Mouse (Mus musculus): ENCODE data around the gene Bud23. TPM values are rescaled to one million over a fixed set of nuclear protein-coding genes. Genes with fewer than 3 reads are reported as not detected.

Bud23 gene
- polyA plus RNA-seq, 2 experiments: 101 to 107 TPM

DNA sequence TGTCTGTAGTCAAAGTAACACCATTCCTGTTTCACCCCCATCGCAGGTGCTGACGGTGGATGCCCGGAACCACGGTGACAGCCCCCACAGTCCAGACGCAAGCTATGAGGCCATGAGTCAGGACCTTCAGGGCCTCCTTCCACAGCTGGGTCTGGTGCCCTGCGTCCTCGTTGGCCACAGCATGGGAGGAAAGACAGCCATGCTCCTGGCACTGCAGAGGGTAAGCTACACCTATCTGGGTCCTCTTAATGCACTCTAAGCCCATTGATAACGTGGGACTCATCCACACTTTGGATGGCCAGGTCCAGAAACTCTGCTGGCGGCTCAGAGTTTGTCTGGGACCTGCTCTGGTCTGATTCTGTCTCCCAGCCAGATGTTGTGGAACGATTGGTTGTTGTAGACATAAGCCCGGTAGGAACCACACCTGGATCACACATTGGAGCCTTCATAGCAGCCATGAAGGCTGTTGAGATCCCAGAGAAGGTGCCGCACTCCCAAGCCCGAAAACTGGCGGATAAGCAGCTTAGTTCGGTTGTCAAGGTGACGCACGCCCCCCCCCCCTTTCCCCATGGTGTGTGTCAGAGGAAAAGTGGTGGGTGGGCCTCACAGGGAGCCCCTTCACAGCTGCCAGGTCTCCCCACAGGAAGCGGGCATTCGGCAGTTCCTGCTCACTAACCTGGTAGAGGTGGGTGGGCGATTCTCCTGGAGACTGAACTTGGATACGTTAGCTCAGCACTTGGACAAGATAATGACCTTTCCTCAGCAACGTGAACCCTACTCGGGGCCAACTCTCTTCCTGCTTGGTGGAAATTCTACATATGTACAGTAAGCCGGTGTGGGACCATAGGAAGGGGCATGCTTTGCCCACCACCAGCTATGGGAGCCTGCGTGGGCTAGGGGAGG, 53.7 kb downstream of the Bud23 start:
- no peaks in the 10 kb centered on the region for H3K27me3 ChIP-seq (ENCODE audit: control insufficient read depth, insufficient read depth, low read length)
- DNase-seq (ENCODE audit: low spot score) (no peak), ATAC-seq (ENCODE audit: low FRiP score, low read depth) (no peak)
- no peak overlapping the region for H3K4me2 ChIP-seq (replicated peaks; ENCODE audit: low read depth, low read length, severe bottlenecking)
- no peak overlapping the region for H3K27ac ChIP-seq (replicated peaks; ENCODE audit: low read depth, low read length)
- H3K9me3 ChIP-seq (ENCODE audit: control insufficient read depth, low read length): no peaks in the 10 kb centered on the region
- peaks cover 10% of the 10 kb centered on the region; the same call in 1 of the 2 replicates for H3K4me1 ChIP-seq (ENCODE audit: control insufficient read depth, insufficient read depth, low read length)
- H3K9ac ChIP-seq (ENCODE audit: low read depth, low read length, severe bottlenecking): no peak overlapping the region
- 90% methylated on average over 25 of the region's 25 CpGs for WGBS
- no peak overlapping the region for H3K4me3 ChIP-seq (replicated peaks; ENCODE audit: low read length)
- H3K36me3 ChIP-seq (ENCODE audit: control insufficient read depth, insufficient read depth, low read length): no peaks in the 10 kb centered on the region
- no peak for TF ChIP-seq POLR2A (IDR thresholded peaks at IDR 0.05; ENCODE audit: borderline replicate concordance, extremely low read depth, insufficient read depth, insufficient read length)

DNA sequence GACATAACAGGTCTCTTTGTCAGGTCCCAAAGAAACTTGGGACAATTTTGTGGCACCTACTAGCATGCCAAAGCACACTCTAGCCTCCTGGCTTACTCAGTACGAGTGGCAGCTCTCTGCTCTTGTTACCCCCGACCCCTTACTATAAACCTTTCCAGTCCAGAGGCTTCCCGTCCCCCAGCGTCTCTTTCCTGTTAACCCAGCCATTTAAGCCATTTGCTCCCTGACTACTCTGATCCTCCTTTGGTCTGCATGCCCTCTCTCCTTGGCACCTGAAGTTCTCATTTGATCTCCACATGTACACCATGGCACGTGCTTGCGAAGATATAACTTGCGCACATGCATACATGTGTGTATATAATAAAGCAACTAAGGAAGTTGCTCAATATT, 54.4 kb downstream of the Bud23 start:
- H3K9me3 ChIP-seq (ENCODE audit: control insufficient read depth, low read length): no peaks in the 10 kb centered on the region
- peak overlapping the region; percentile 51 for H3K4me3 ChIP-seq (replicated peaks; ENCODE audit: low read length)
- peaks cover 10% of the 10 kb centered on the region; the same call in 1 of the 2 replicates for H3K4me1 ChIP-seq (ENCODE audit: control insufficient read depth, insufficient read depth, low read length)
- H3K27me3 ChIP-seq (ENCODE audit: control insufficient read depth, insufficient read depth, low read length): no peaks in the 10 kb centered on the region
- WGBS: 48% methylated on average over 7 of the region's 7 CpGs
- peak overlapping the region; percentile 62 for H3K9ac ChIP-seq (ENCODE audit: low read depth, low read length, severe bottlenecking)
- DNase-seq (ENCODE audit: low spot score) (no peak), ATAC-seq (ENCODE audit: low FRiP score, low read depth) (no peak)
- H3K27ac ChIP-seq (replicated peaks; ENCODE audit: low read depth, low read length): no peak overlapping the region
- TF ChIP-seq POLR2A (IDR thresholded peaks at IDR 0.05; ENCODE audit: borderline replicate concordance, extremely low read depth, insufficient read depth, insufficient read length): no peak
- H3K4me2 ChIP-seq (replicated peaks; ENCODE audit: low read depth, low read length, severe bottlenecking): peak overlapping the region; percentile 70
- H3K36me3 ChIP-seq (ENCODE audit: control insufficient read depth, insufficient read depth, low read length): no peaks in the 10 kb centered on the region

DNA sequence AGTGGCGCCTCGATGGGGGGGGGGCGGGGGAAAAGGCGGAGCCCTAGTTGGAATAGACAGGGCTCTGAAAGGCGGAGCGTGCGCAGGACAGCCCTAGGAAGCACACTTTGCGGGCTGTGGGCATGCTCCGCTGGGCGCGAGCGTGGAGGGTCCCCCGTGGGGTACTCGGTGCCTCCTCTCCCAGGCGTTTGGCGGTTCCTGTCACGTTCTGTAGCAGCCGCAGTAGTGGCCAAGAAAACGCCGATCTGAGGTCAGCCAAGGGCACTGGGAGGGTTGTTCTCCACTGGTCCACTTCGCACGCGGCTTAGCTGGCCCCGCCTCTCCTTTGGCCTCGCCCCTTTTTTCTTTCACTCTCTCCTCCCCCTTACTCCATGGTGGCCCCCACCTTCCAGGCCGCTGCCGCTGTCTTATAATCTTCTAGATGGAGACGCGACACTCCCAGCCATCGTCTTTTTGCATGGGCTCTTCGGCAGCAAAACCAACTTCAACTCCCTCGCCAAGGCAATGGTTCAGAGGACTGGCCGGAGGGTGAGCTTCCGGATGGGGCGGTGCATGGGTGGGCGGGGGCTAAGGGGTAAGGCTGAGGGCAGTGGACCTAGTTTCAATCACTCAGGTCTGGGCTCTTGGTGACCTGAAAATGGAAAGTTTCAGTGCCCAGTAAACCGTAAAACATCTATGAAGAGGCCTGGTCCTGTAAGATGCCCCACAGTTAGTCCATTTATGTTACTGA, 55.0 kb downstream of the Bud23 start:
- H3K4me3 ChIP-seq (replicated peaks; ENCODE audit: low read length): peak overlapping the region; percentile 51
- H3K9me3 ChIP-seq (ENCODE audit: control insufficient read depth, low read length): no peaks in the 10 kb centered on the region
- under 1% methylated on average over 30 of the region's 37 CpGs for WGBS
- no peaks in the 10 kb centered on the region for H3K36me3 ChIP-seq (ENCODE audit: control insufficient read depth, insufficient read depth, low read length)
- H3K4me2 ChIP-seq (replicated peaks; ENCODE audit: low read depth, low read length, severe bottlenecking): peak overlapping the region; percentile 70
- H3K9ac ChIP-seq (ENCODE audit: low read depth, low read length, severe bottlenecking): peak overlapping the region; percentile 62
- H3K4me1 ChIP-seq (ENCODE audit: control insufficient read depth, insufficient read depth, low read length): peaks cover 10% of the 10 kb centered on the region; the same call in 1 of the 2 replicates
- peak; percentile 90 for DNase-seq (ENCODE audit: low spot score)
- peak; percentile 80 for ATAC-seq (ENCODE audit: low FRiP score, low read depth)
- peak; percentile 38; the same call in 1 of the 2 replicates for TF ChIP-seq POLR2A (IDR thresholded peaks at IDR 0.05; ENCODE audit: borderline replicate concordance, extremely low read depth, insufficient read depth, insufficient read length)
- no peaks in the 10 kb centered on the region for H3K27me3 ChIP-seq (ENCODE audit: control insufficient read depth, insufficient read depth, low read length)
- peak overlapping the region; percentile 97 for H3K27ac ChIP-seq (replicated peaks; ENCODE audit: low read depth, low read length)

DNA sequence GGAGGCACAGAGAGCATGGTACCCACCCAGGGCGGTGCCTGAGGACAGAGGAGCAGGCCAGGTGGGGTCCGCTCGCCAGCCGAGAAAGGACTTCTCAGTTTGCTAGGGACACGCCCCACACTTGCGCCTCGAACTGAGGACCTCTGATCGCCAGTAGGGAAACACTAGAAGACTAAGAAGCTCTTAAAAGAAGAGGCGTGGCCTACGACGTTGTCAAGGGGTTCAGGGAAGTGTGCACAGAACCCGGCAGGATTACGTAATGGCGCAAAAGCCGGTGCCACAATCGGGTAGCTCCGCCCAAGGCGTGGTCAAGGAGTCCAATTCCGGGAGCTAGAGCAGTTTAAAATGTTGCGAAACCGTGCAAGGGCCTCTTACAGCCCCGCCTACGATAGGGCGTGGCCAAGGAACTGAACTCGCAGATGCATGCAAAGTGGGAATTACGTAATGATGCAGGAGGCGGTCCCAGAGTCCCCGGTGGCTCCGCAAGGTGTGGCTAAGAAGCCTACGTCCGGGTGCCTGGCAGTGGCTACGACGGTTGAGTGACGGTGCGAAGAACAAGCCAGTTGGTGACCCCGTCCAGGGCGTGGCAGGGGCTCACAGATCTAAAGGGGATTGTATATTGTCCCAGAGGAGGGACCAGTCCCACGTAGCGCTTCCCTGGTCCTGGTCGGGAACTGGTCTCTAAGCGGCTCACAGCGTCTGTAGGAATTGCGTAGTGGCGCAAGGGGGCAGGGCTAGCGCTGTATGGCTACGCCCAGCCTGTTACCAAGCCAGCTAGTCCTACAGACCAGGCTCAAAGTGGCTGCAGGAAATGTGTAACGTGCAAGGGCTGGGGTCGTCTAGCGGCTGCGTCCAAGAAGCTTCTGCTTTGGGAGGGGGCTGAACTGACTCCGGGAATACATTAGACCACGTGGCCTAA, 55.8 kb downstream of the Bud23 start, which contains the start of gene Abhd11:
Gene Abhd11, plus strand, starts transcription at position 482 of the 919 bp plus-strand sequence.
- H3K4me3 ChIP-seq (replicated peaks; ENCODE audit: low read length): peak within 1 kb of the TSS; percentile 51
- H3K36me3 ChIP-seq (ENCODE audit: control insufficient read depth, insufficient read depth, low read length): no peaks in the 10 kb centered on the region
- peak within 1 kb of the TSS; percentile 97 for H3K27ac ChIP-seq (replicated peaks; ENCODE audit: low read depth, low read length)
- no peaks in the 10 kb centered on the region for H3K9me3 ChIP-seq (ENCODE audit: control insufficient read depth, low read length)
- no peaks in the 10 kb centered on the region for H3K27me3 ChIP-seq (ENCODE audit: control insufficient read depth, insufficient read depth, low read length)
- peak within 1 kb of the TSS; percentile 62 for H3K9ac ChIP-seq (ENCODE audit: low read depth, low read length, severe bottlenecking)
- whole genome bisulfite sequencing: under 1% methylated on average over 52 of the region's 52 CpGs
- ATAC-seq (ENCODE audit: low FRiP score, low read depth): peak; percentile 91
- peak; percentile 100 for DNase-seq (ENCODE audit: low spot score)
- TF ChIP-seq POLR2A (IDR thresholded peaks at IDR 0.05; ENCODE audit: borderline replicate concordance, extremely low read depth, insufficient read depth, insufficient read length): peak; percentile 62; the same call in 1 of the 2 replicates
- peak within 1 kb of the TSS; percentile 70 for H3K4me2 ChIP-seq (replicated peaks; ENCODE audit: low read depth, low read length, severe bottlenecking)
- H3K4me1 ChIP-seq (ENCODE audit: control insufficient read depth, insufficient read depth, low read length): peaks cover 10% of the 10 kb centered on the region; the same call in 1 of the 2 replicates

All from limb, embryonic 14.5 days (tissue).